Mouse (Mus musculus) ES-E14 (cell line): ENCODE measurements around the gene Prr23a3. TPM values are rescaled to one million over a fixed set of nuclear protein-coding genes. Genes with fewer than 3 reads are reported as not detected.

ENCODE experiments used
- DNase-seq: peaks from one replicate; pipeline ENCODE4 v3.0.0-alpha.2; 2013; ENCODE audit warnings: low read depth, low spot score
- H3K27ac ChIP-seq: 2 replicates; pipeline ENCODE4 v1.5.1; 2012; ENCODE audit warnings: low read depth, mild to moderate bottlenecking, low read length, moderate library complexity, mixed read lengths; ENCODE audit not compliant: poor library complexity, insufficient read depth, severe bottlenecking
- H3K36me3 ChIP-seq: 2 replicates; pipeline ENCODE4 v1.6.1; 2012; ENCODE audit warnings: mild to moderate bottlenecking, low read length, moderate library complexity, mixed read lengths; ENCODE audit not compliant: control insufficient read depth, poor library complexity, insufficient read depth, severe bottlenecking
- H3K4me1 ChIP-seq, 2 experiments: fragments of 150-350 bp in 1 of 2; sonication (generic) in 1 of 2; 2 replicates each; pipeline ENCODE4 v1.6.1; 2012; ENCODE audit warnings: low read length in 2 of 2, mild to moderate bottlenecking in 1 of 2, mixed read lengths in 1 of 2; ENCODE audit not compliant: control insufficient read depth in 2 of 2, insufficient read depth in 2 of 2, poor library complexity in 1 of 2
- H3K4me3 ChIP-seq, 2 experiments: fragments of 150-350 bp in 1 of 2; sonication (generic) in 1 of 2; 2 replicates each; pipeline ENCODE4 v1.5.1; 2012; ENCODE audit warnings: low read length in 2 of 2, low read depth in 1 of 2, mild to moderate bottlenecking in 1 of 2, mixed read lengths in 1 of 2; ENCODE audit not compliant: insufficient read depth in 1 of 2, poor library complexity in 1 of 2, severe bottlenecking in 1 of 2
- H3K9ac ChIP-seq: 2 replicates; pipeline ENCODE4 v1.6.1; 2012; ENCODE audit warnings: low read depth, mild to moderate bottlenecking, low read length, mixed read lengths; ENCODE audit not compliant: poor library complexity, insufficient read depth, severe bottlenecking
- H3K9me3 ChIP-seq: fragments of 150-350 bp; sonication (generic); 2 replicates; pipeline ENCODE4 v1.6.1; 2012; ENCODE audit warnings: low read depth, mild to moderate bottlenecking, low read length; ENCODE audit not compliant: control insufficient read depth, insufficient read depth
- CHD2 ChIP-seq: IDR thresholded peaks from 2 replicates; pipeline ENCODE4 v1.6.1; 2014; ENCODE audit warnings: mild to moderate bottlenecking, low read depth, low read length, inconsistent platforms
- HCFC1 ChIP-seq: IDR thresholded peaks from 2 replicates; pipeline ENCODE4 v1.6.1; 2012; ENCODE audit warnings: low read length, inconsistent platforms, borderline replicate concordance; ENCODE audit not compliant: insufficient read depth
- MAFK ChIP-seq: IDR thresholded peaks from 2 replicates; pipeline ENCODE4 v1.6.1; 2014; ENCODE audit warnings: mild to moderate bottlenecking, low read depth, low read length, inconsistent platforms; ENCODE audit not compliant: insufficient read depth
- ZC3H11A ChIP-seq: IDR thresholded peaks from 2 replicates; pipeline ENCODE4 v1.6.1; 2012; ENCODE audit warnings: low read depth, mild to moderate bottlenecking, inconsistent platforms, low read length, borderline replicate concordance
- ZNF384 ChIP-seq: IDR thresholded peaks from 2 replicates; pipeline ENCODE4 v1.6.1; 2012; ENCODE audit warnings: low read depth, low read length, inconsistent platforms
- in situ Hi-C, 2 experiments: fragments of 600-800 bp; cut with MboI; formaldehyde crosslinking; loops; one replicate each; pipeline ENCODE4 v1.15.1; 2025; ENCODE audit warnings: low sequenced_read_pairs in 2 of 2, inconsistent platforms in 1 of 2; ENCODE audit not compliant: unreplicated experiment in 2 of 2
- total RNA-seq: library from RNA; depleted of rRNA; stranded (reverse); fragments of 300-350 nt; gene quantifications from 2 replicates; pipeline ENCODE4 v1.2.3, GENCODE M21; 2012; rRNA removed

Gene Prr23a3
- total RNA-seq, 1 experiment = 2.1 TPM

GRCm38 (mm10) chr9:98842117-98842516 lies 22.4 kb upstream of the Prr23a3 start, which contains the start of gene Prr23a1:
TSS of gene Prr23a1 (plus strand) at chr9:98842503.
- peak within 1 kb of the TSS; percentile 63 to 66 for H3K4me3 ChIP-seq
- no peak within 1 kb of the TSS for H3K27ac ChIP-seq
- peak; percentile 65 for DNase-seq
- H3K9me3 ChIP-seq = no peaks in the 10 kb centered on the region
- in situ Hi-C loops = no loop called here
- no peaks in the 10 kb centered on the region for H3K4me1 ChIP-seq
- TF ChIP-seq ZC3H11A = no peak
- peak; percentile 25; the same call in 1 of the 2 replicates for TF ChIP-seq CHD2
- peak; percentile 74; the same call in 1 of the 2 replicates for TF ChIP-seq HCFC1
- no peak for TF ChIP-seq MAFK
- no peak for TF ChIP-seq ZNF384
- no peaks in the 10 kb centered on the region for H3K36me3 ChIP-seq
- 0 out of 2 replicates have a peak within 1 kb of the TSS, but pooled peaks have one; percentile 23 for H3K9ac ChIP-seq

- Histone ChIP-seq H3K36me3 (no peaks in the 10 kb centered on the region), H3K4me3 (peak within 1 kb of the TSS; percentile 60 to 68), H3K9ac (0 out of 2 replicates have a peak within 1 kb of the TSS, but pooled peaks have one; percentile 40), H3K27ac (no peak within 1 kb of the TSS), H3K9me3 (no peaks in the 10 kb centered on the region), H3K4me1 (no peaks in the 10 kb centered on the region)
- TF ChIP-seq ZNF384 (no peak), HCFC1 (peak; percentile 73; the same call in 1 of the 2 replicates)
- in situ Hi-C loops = no loop called here
- DNase-seq = peak; percentile 86
Measured at GRCm38 (mm10) chr9:98856210-98856609, 8.4 kb upstream of the Prr23a3 start, which contains the start of gene Prr23a2. TSS of gene Prr23a2 (plus strand) at chr9:98856494.

GRCm38 (mm10) chr9:98863463-98863862 lies 1.1 kb upstream of the Prr23a3 start:
- TF ChIP-seq HCFC1 = no peak
- TF ChIP-seq MAFK = no peak
- TF ChIP-seq ZC3H11A = 0 out of 2 replicates have a peak, but pooled peaks have one; percentile 4
- no peak for TF ChIP-seq CHD2
- no peak overlapping the region for H3K9ac ChIP-seq
- in situ Hi-C loops = no loop called here
- no peak overlapping the region for H3K27ac ChIP-seq
- H3K9me3 ChIP-seq = no peaks in the 10 kb centered on the region
- H3K36me3 ChIP-seq = no peaks in the 10 kb centered on the region
- DNase-seq = no peak
- peaks cover 0 to 3% of the 10 kb centered on the region in 2 experiments; a peak in 2 of 4 replicates for H3K4me1 ChIP-seq
- no peak overlapping the region for H3K4me3 ChIP-seq

DNA sequence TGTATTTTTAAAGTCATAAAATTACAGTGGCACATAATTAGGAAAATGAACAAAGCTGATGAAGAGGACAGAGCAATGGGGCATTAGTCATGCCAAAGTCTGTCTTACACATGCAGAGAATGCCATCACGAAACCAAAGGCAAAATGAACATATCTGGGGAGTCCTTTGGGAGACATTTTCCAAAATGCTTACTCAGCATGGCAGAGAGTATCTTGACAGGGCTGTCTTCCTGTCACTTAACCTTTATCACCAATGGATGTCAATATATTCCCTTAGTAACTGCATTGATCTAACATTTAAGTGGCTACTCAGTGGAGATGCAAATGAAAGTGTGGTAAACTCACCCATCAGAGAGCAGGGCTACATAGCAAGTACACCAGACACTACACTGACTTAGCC lies 36.9 kb downstream of the Prr23a3 start:
- in situ Hi-C loops = no loop called here
- Histone ChIP-seq H3K9ac (no peak overlapping the region), H3K27ac (no peak overlapping the region), H3K4me3 (no peak overlapping the region), H3K4me1 (no peaks in the 10 kb centered on the region), H3K9me3 (no peaks in the 10 kb centered on the region), H3K36me3 (no peaks in the 10 kb centered on the region)
- TF ChIP-seq HCFC1 = no peak
- no peak for TF ChIP-seq ZNF384
- no peak for TF ChIP-seq CHD2
- TF ChIP-seq ZC3H11A = no peak
- 0 out of 2 replicates have a peak, but pooled peaks have one; percentile 60 for TF ChIP-seq MAFK
- no peak for DNase-seq

GRCm38 (mm10) chr9:98902819-98903218 lies 38.3 kb downstream of the Prr23a3 start, which contains the start of gene 7420426K07Rik:
TSS of gene 7420426K07Rik (plus strand) at chr9:98903119.
- in situ Hi-C loops = no loop called here
- DNase-seq = no peak
- Histone ChIP-seq H3K4me1 (no peaks in the 10 kb centered on the region), H3K4me3 (no peak within 1 kb of the TSS), H3K9ac (no peak within 1 kb of the TSS), H3K9me3 (no peaks in the 10 kb centered on the region), H3K27ac (no peak within 1 kb of the TSS), H3K36me3 (no peaks in the 10 kb centered on the region)
- TF ChIP-seq CHD2 = no peak
- no peak for TF ChIP-seq MAFK
- TF ChIP-seq ZC3H11A = no peak
- no peak for TF ChIP-seq HCFC1
- no peak for TF ChIP-seq ZNF384

Other genes starting within 250 kb of the Prr23a3 start
- gene Prr23a1, start 22.3 kb upstream of the Prr23a3 start, total RNA-seq = 0.26 and 0.58 TPM in 2 replicates
- gene Prr23a2, start 8.3 kb upstream of the Prr23a3 start, total RNA-seq = 0.26 and 1.6 TPM in 2 replicates
- 0.18 TPM in 1 of 2 replicates, not detected in the other for gene 7420426K07Rik, start 38.4 kb downstream of the Prr23a3 start, total RNA-seq
- 0.36 TPM in 1 of 2 replicates, not detected in the other for gene Foxl2, start 90.5 kb downstream of the Prr23a3 start, total RNA-seq
- gene Faim, start 121.6 kb downstream of the Prr23a3 start, total RNA-seq = 26.0 and 30.9 TPM in 2 replicates
- gene Gm1123, start 170.9 kb downstream of the Prr23a3 start, total RNA-seq = not detected in 2 replicates